Mouse (Mus musculus) ES-E14 (cell line): ENCODE data around the gene 1700015F17Rik.

Experiments
- CHD2 ChIP-seq: IDR thresholded peaks from 2 replicates; pipeline ENCODE4 v1.6.1; 2014; ENCODE audit warnings: mild to moderate bottlenecking, low read depth, low read length, inconsistent platforms
- HCFC1 ChIP-seq: IDR thresholded peaks from 2 replicates; pipeline ENCODE4 v1.6.1; 2012; ENCODE audit warnings: low read length, inconsistent platforms, borderline replicate concordance; ENCODE audit not compliant: insufficient read depth
- ZNF384 ChIP-seq: IDR thresholded peaks from 2 replicates; pipeline ENCODE4 v1.6.1; 2012; ENCODE audit warnings: low read depth, low read length, inconsistent platforms

DNA sequence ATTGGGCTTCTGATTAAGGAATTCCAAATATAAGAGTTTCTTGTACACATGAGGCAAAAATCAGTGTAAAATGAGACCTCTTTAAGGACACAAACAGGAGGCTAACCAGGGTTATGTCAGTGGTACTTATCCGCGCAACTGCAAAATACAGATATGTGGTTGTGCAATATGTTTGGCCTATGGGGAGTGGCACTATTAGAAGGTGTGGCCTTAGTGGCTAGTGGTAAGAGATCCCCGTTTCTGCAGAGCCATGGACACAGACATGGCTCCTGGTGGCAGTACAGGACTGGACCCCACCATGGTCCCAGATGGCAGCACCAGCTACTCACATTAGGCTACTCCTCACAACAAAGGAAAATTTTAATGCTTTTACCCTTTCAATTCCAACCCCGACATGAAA lies 16.1 kb upstream of the 1700015F17Rik start:
- no peak for TF ChIP-seq ZNF384
- no peak for TF ChIP-seq HCFC1
- TF ChIP-seq CHD2: no peak
